Mouse (Mus musculus): ENCODE data around the gene Basp1.

DNA sequence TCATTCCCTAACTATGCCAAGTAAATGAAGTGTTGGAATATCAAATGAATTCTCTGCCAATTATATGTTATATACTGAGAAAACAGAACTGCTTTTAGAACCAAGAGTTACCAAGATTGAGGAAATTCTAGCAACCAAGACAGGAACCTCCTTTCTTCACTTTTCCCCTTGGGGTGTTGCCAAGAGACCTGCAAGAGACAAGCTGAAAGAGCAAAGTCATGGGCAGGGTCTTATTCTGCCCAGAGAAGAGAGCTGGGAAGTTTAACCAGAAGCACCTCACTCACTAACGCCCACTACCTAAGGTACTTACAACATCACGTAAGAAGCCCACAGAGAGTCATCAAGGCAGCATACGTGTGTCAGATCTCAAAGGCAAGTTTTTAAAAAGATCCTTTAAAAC lies 91.5 kb downstream of the Basp1 start:
- TF ChIP-seq GATA1 (IDR thresholded peaks at IDR 0.05; ENCODE audit: borderline replicate concordance, low read length) (no peak), FLI1 (IDR thresholded peaks at IDR 0.05; ENCODE audit: low read length) (no peak)
